Mouse (Mus musculus): Measurements from ENCODE around the gene Gm3752. TPM values are rescaled to one million over a fixed set of nuclear protein-coding genes. Genes with fewer than 3 reads are reported as not detected.
"Not testable (repeated sequence)": the region's sequence is repeated elsewhere in the genome, so short reads cannot be mapped to it uniquely, and the experiment has no call there.

Gene Gm3752
- not detected for total RNA-seq (2021)
- long read RNA-seq, experiment 1, partial matches to known transcripts = 0 of 2 reads
- long read RNA-seq, experiment 1, other reads (novel, unspliced or antisense) = 2 of 2 reads
- long read RNA-seq, experiment 2 = 0 reads

DNA sequence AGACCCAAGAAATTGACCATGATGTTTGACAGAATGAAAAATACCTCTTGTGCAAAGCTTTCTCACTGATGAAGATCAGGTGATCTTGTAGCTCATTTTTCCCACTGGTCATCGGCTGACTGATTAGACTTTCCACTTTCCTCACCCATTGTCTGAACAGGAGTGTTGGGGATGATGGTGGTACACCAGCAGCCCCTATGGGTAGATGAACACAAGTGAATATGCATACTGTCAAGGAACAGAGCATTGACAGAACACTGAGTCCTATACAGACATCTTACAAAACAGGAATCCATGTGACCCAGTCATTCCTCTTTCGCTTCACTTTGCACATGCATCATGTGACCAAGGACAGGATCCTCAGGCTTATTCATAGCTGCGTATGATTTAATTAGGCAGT lies at the start of gene Gm3752:
Gene Gm3752, minus strand, starts transcription at position 101 of the 400 bp plus-strand sequence.
- DNase-seq (ENCODE audit: low spot score) = not testable (repeated sequence)

- not testable (repeated sequence) for DNase-seq (ENCODE audit: low spot score)
Measured at GRCm38 (mm10) chr14:7488731-7489130, 5.2 kb upstream of the Gm3752 start.

DNA sequence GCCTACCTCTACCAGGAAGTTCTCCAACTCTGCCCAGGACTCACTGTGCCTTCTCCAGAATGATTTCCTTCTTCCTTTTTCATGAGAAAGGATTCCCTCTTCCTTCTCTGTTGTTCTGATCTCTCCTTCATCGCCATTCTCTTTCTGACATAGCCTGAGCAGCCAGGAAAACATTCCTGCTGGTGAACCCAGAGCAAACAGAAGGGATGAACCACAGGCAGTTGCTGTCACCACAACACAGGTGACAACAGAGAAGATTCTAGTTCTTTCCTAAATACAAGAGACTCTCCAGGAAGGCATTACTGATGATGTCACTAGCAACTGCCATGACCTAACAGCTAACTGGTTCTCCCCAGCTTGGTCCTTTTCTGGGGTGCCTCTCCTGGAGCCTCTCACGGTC lies 32.7 kb downstream of the Gm3752 start, which contains the start of gene Gm3755:
Gene Gm3755, minus strand, starts transcription at position 101 of the 400 bp plus-strand sequence.
- not testable (repeated sequence) for DNase-seq (ENCODE audit: low spot score)

DNA sequence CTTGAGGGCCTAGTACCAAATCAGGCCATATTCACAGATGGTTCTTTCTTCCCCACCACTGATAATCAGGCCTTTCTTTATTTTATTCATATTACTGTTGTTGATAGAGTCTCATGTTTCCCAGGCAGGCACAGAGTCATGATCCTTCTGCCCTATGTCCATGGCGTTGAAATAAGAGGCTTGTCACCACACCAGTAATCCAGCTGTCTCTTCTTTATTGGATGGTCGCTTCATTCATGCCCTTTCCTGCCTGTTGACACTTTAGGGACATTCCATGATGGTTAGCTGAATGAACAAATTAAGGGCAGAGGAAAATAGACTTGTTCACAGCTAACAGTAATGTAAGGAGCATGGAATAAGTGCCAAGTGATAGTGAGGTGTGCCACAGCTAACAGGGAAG lies 61.1 kb downstream of the Gm3752 start:
- not testable (repeated sequence) for DNase-seq (ENCODE audit: low spot score)

Other genes starting within 250 kb of the Gm3752 start
- gene Gm3727, start 219.0 kb downstream of the Gm3752 start, total RNA-seq (2021) = not detected
- under 1 TPM in 1 of 2 experiments, not detected in 1; 0.14 TPM for gene Gm3739, start 168.7 kb downstream of the Gm3752 start, total RNA-seq (2021)
- not detected for gene Gm5797, start 151.4 kb downstream of the Gm3752 start, total RNA-seq (2021)
- gene Gm8374, start 118.6 kb downstream of the Gm3752 start, total RNA-seq (2021) = not detected
- gene Gm3755, start 32.8 kb downstream of the Gm3752 start, total RNA-seq (2021) = not detected
- under 1 TPM; 0.25 to 0.43 TPM for gene Gm3558, start 84.8 kb upstream of the Gm3752 start, total RNA-seq (2021)
- not detected for gene Gm10338, start 111.8 kb upstream of the Gm3752 start, total RNA-seq (2021)
- gene Gm10128, start 160.2 kb upstream of the Gm3752 start, total RNA-seq (2021) = not detected

Measured in gastrocnemius, adult 18-20 months (tissue).